Mouse (Mus musculus): ENCODE measurements around the gene Dcakd.

GRCm38 (mm10) chr11:103018860-103019259 is 9.3 kb downstream of the Dcakd start:
- TF ChIP-seq ZNF384 (IDR thresholded peaks at IDR 0.05; ENCODE audit: low read depth, low read length) (no peak), CHD2 (IDR thresholded peaks at IDR 0.05; ENCODE audit: low read depth, low read length) (no peak), ZC3H11A (IDR thresholded peaks at IDR 0.05; ENCODE audit: borderline replicate concordance, low read depth, low read length) (no peak)

Measured in ES-E14 (cell line).